Mouse (Mus musculus) heart, adult 11 months (tissue): ENCODE measurements at regions not wholly inside any gene's neighbourhood (a gene's known extent, or its start where the extent isn't known, plus 50 kb on each side); places are given as distances from the start of the nearest gene placed in this dataset.
"Not testable (repeated sequence)": the region's sequence is repeated elsewhere in the genome, so short reads cannot be mapped to it uniquely, and the experiment has no call there.

Experiments
- DNase-seq: peaks from one replicate; pipeline ENCODE4 v3.0.0; 2022

GRCm38 (mm10) chr1:161614091-161614490, 119.6 kb downstream of the Tnfsf18 start:
- DNase-seq = peak; percentile 71

DNA sequence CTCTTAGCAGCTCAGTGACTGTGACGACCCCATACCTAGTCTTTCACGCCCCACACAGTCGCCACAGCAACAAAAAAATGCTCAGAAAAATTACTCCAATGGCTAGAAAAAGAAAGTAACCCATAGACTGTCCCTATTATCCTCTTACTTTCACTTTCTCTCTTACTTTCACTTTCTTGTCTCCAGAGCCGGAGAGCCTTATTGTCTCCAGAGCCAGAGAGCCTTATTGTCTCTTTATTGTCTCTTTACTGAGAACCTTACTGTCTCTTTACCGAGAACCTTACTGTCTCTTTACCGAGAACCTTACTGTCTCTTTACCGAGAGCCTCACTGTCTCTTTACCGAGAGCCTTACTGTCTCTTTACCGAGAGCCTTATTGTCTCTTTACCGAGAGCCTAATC, 119.2 kb downstream of the Tnfsf18 start:
- not testable (repeated sequence) for DNase-seq

DNA sequence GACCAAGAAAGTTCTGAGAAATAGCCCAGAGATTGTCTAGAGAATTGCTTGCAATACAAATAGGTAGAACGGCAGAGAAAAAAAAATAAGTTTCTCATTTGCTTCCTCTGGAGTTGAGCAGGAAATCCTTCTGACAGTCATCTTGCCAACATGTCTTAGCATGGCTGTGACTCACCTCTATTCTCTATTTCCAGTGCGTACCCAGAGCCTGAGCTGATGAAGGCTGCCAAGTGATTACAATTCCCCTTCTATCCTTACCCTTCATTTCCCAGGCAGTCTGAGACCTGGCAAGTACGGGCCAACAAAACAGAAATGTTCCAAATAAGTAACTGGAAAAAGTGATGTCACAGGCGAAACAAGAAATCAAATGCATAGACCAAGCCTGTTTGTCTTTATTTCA, 113.0 kb downstream of the Tnfsf18 start:
- no peak for DNase-seq

DNA sequence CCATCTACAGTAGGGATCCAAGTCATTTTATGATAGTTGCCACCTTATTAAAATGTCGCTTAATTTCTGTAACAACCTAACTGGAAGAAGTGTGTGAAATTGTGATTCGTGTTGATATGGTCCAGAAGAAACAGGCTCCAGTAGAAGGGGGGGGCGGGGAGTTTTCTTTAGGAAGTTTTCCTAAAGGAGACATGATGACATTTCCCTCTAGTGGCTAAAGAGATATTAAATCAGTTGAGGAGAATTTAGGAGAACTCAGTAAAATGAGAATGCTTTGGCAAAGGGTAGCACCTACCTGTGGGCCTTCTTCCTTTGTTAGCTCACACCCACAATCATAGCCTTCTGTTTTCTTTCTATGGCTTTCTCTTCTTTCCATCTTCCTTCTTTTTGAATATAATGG, 107.7 kb downstream of the Tnfsf18 start:
- no peak for DNase-seq

DNA sequence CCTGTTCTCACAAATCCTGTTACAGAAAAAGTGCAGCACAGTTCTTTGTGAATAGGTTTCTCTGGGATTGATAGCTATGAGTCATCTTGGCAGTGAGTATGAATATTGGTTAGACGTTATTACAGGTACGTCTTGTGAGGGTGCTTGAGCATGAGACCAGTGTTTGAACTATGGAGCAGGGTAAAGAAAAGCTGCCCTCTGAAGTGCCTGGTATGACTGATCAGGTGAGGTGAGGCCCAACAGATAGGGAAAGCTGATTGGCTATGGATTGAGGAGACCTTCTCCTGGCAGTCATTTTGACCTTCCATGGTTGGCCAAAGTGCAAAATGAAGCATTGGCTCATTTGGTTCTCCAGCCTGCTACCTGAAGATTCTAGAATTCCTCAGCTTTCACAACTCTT, 106.7 kb downstream of the Tnfsf18 start:
- peak; percentile 52 for DNase-seq

GRCm38 (mm10) chr1:161598167-161598566, 103.7 kb downstream of the Tnfsf18 start:
- DNase-seq = peak; percentile 88

DNA sequence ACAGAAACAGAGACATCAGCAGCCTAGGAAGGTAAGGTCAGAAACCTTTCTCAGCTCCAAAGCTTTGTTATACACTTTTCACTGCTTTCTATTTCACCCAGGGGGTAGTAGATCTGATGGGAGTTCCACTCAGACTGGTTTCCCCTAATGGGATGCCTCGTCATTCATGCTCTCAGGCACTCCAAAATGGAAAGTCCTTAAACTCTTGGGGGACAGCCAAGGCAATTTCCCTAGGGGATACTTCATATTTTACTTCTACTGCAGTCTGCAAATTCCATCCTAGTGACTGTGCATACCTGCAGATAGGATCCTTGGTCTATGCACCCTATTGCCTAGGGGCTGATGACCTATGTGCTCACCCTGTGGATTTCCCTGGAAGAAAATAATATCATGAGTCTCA, 82.1 kb downstream of the Tnfsf18 start:
- no peak for DNase-seq

DNA sequence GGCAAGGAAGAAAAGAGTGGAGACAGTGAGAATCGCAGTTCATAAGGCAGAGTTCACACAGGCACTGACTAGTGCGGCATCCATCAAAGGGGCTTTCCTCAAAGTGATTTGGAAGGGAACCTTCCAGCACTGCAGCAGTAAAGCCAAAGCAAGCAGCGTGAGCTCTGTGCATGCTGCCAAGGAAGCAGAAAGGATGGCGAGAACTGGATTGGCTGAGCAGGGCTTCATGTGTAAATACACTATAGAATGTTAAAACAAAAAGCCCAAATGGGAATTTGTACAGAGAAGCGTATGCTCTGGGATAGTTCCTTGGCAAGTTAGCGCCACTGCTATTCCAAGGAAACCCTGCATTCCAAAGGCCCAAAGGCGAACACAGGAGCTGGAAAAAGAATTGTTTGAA, 81.5 kb downstream of the Tnfsf18 start:
- no peak for DNase-seq

DNA sequence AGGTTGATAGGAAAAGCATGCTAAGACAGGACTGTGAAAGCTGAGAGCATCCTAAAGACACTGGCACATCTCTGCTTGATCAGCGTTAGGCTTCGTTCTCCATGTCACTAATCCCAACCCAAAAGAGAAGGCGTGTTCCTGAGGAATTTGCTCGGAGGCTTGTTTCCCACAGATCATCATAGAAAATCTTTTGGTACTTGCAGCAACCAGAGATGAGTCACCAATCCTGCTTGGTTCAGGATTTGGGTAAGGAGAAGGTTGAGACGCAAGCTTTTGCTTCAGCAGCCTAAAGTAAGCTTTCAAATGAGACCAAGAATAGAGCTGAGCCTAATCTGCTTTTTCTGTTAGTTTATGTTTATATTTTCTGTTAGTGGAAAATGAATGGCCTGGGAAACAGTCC, 80.7 kb downstream of the Tnfsf18 start:
- no peak for DNase-seq

GRCm38 (mm10) chr1:161570762-161571161, 76.3 kb downstream of the Tnfsf18 start:
- no peak for DNase-seq

- no peak for DNase-seq
These were observed 73.4 kb downstream of the Tnfsf18 start for GRCm38 (mm10) chr1:161567826-161568225.

GRCm38 (mm10) chr1:161560368-161560767, 65.9 kb downstream of the Tnfsf18 start:
- DNase-seq = no peak
